In the genomic region with DNA sequence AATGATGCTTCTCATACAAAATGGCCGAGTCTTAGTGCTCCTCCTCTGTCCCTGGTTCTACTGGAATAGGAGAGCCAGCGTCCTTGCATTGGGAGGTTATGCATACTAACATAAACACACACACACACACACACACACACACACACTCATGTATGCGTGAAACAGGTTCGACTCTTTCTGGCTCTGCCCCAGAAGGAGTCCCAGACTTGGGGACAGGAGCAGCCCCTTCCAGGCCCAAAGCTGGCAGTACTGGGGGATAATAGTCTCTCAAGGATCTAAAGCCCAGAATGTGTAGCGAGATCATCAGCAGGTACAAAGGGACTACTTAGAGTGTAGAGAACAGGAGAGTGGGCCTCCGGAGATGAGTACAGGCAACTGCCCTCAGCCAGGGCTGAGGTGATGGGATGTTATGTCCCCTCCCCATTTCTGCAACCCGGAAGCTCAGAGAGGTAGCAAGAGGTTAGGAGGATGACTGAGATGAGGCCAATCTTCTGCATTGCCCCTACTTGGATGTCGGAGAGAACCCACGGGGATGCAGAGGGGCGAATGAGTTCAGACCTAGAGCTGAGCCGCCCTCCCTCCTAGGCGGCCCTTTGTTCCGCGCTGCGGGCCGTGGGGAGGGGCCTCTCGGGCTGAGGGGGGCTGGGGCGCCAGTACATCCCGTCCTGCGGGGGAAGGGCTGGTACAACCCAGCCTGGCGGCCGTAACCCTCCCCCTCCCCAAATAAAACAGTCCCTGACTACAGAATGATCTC, we compare ENCODE assay signal across 8 mouse cellular contexts. TPM values are rescaled to one million over a fixed set of nuclear protein-coding genes. Genes with fewer than 3 reads are reported as not detected.
DNase-seq lines count a peak whose midpoint lies in the region; ATAC-seq lines count a peak whose summit lies in the region.

No protein-coding gene starts in this region.

- no peaks in the 10 kb centered on the region for H3K9me3 ChIP-seq in heart, embryonic 16.5 days (replicated peaks; ENCODE audit: control insufficient read depth, low read length)
- H3K9me3 ChIP-seq in forebrain, embryonic 11.5 days (ENCODE audit: control insufficient read depth, low read length) = no peaks in the 10 kb centered on the region
- H3K9me3 ChIP-seq in liver, embryonic 15.5 days (replicated peaks) = no peaks in the 10 kb centered on the region

- no peak overlapping the region for H3K27ac ChIP-seq in heart, embryonic 16.5 days (ENCODE audit: low read length)
- H3K27ac ChIP-seq in forebrain, embryonic 11.5 days (ENCODE audit: low read depth, low read length) = peak overlapping the region; percentile 37
- no peak overlapping the region for H3K27ac ChIP-seq in liver, embryonic 15.5 days (replicated peaks)

- H3K4me2 ChIP-seq in heart, embryonic 16.5 days (ENCODE audit: low read depth, low read length) = peak overlapping the region; percentile 62
- H3K4me2 ChIP-seq in forebrain, embryonic 11.5 days (ENCODE audit: low read depth, low read length, severe bottlenecking) = peak overlapping the region; percentile 92
- peak overlapping the region; percentile 48; the same call in 1 of the 2 replicates for H3K4me2 ChIP-seq in liver, embryonic 15.5 days

- H3K27me3 ChIP-seq in heart, embryonic 16.5 days (ENCODE audit: control insufficient read depth, insufficient read depth, low read length) = peaks cover 64% of the 10 kb centered on the region
- peaks cover 28% of the 10 kb centered on the region for H3K27me3 ChIP-seq in forebrain, embryonic 11.5 days (ENCODE audit: control insufficient read depth, insufficient read depth, low read length)
- peaks cover 72% of the 10 kb centered on the region for H3K27me3 ChIP-seq in liver, embryonic 15.5 days

- no peak for ATAC-seq in heart, embryonic 16.5 days (replicated peaks; ENCODE audit: extremely low read depth, insufficient read depth, low FRiP score)
- ATAC-seq in forebrain, embryonic 11.5 days (replicated peaks; ENCODE audit: low FRiP score) = peak; percentile 84
- ATAC-seq in liver, embryonic 15.5 days (ENCODE audit: insufficient read depth) = no peak
- no peak for ATAC-seq in CD4-positive, CD25-positive, alpha-beta regulatory T cell, adult 4 months

- no peak overlapping the region for H3K9ac ChIP-seq in heart, embryonic 16.5 days (ENCODE audit: low read length)
- H3K9ac ChIP-seq in forebrain, embryonic 11.5 days (ENCODE audit: low read length) = peak overlapping the region; percentile 54
- H3K9ac ChIP-seq in liver, embryonic 15.5 days = no peak overlapping the region

- 10% methylated on average over 22 of the region's 22 CpGs for WGBS in heart, embryonic 16.5 days
- WGBS in forebrain, embryonic 11.5 days = 7% methylated on average over 22 of the region's 22 CpGs
- 9% methylated on average over 22 of the region's 22 CpGs for WGBS in liver, embryonic 15.5 days (ENCODE audit: insufficient replicate concordance)

- H3K4me3 ChIP-seq in heart, embryonic 16.5 days (ENCODE audit: low read length) = peak overlapping the region; percentile 48; the same call in 1 of the 2 replicates
- peak overlapping the region; percentile 65 for H3K4me3 ChIP-seq in forebrain, embryonic 11.5 days (ENCODE audit: low read depth, low read length)
- no peak overlapping the region for H3K4me3 ChIP-seq in liver, embryonic 15.5 days (replicated peaks)

- no peak for DNase-seq in heart, postnatal 4 days
- DNase-seq in ZHBTc4 (ENCODE audit: low read depth, low spot score) = peak; percentile 19
- peak; percentile 66 for DNase-seq in forebrain, embryonic 11.5 days (ENCODE audit: low spot score)
- no peak for DNase-seq in Muller cell, postnatal 12 days (ENCODE audit: inconsistent ontology term)
- no peak for DNase-seq in adrenal gland, adult (ENCODE audit: inconsistent age in 2 of 2, low spot score in 1 of 2)

- H3K4me1 ChIP-seq in heart, embryonic 16.5 days (ENCODE audit: control insufficient read depth, insufficient read depth, low read length) = no peaks in the 10 kb centered on the region
- peaks cover 3% of the 10 kb centered on the region; the same call in 1 of the 2 replicates for H3K4me1 ChIP-seq in forebrain, embryonic 11.5 days (replicated peaks; ENCODE audit: control insufficient read depth, insufficient read depth, low read length)
- H3K4me1 ChIP-seq in liver, embryonic 15.5 days (replicated peaks) = no peaks in the 10 kb centered on the region

- H3K36me3 ChIP-seq in heart, embryonic 16.5 days (ENCODE audit: control insufficient read depth, insufficient read depth) = no peaks in the 10 kb centered on the region
- no peaks in the 10 kb centered on the region for H3K36me3 ChIP-seq in forebrain, embryonic 11.5 days (ENCODE audit: control insufficient read depth, insufficient read depth, low read length)
- no peaks in the 10 kb centered on the region for H3K36me3 ChIP-seq in liver, embryonic 15.5 days (replicated peaks)

RNA-seq across cellular contexts. Expression of a gene that starts 1.1 kb away (rescaled TPM):
- polyA plus RNA-seq in heart, embryonic 16.5 days (2015; fragmentation: Nextera tagmentation; extraction: Ambion mirVana) = 0.07 and 0.11 TPM in 2 replicates
- under 1 TPM in 1 of 2 experiments, not detected in 1; 0.29 TPM for total RNA-seq in heart, postnatal 4 days (2021)
- 13.6 and 13.9 TPM in 2 replicates for polyA plus RNA-seq in forebrain, embryonic 11.5 days (2014; fragmentation: Nextera tagmentation; extraction: Ambion mirVana)
- polyA plus RNA-seq in liver, embryonic 15.5 days (2015; fragmentation: Nextera tagmentation; extraction: Ambion mirVana) = 0.18 and 0.28 TPM in 2 replicates
- polyA plus RNA-seq in CD4-positive, CD25-positive, alpha-beta regulatory T cell, adult 4 months (2017; shearing (Covaris generic)) = not detected

RNA-seq across cellular contexts. Expression of a gene that starts 22.8 kb away (rescaled TPM):
- 7.1 and 12.4 TPM in 2 replicates for polyA plus RNA-seq in heart, embryonic 16.5 days (2015; fragmentation: Nextera tagmentation; extraction: Ambion mirVana)
- total RNA-seq in heart, postnatal 4 days (2021) = 100 to 1,000 TPM; 460 to 501 TPM
- polyA plus RNA-seq in forebrain, embryonic 11.5 days (2014; fragmentation: Nextera tagmentation; extraction: Ambion mirVana) = 0.47 and 0.55 TPM in 2 replicates
- polyA plus RNA-seq in liver, embryonic 15.5 days (2015; fragmentation: Nextera tagmentation; extraction: Ambion mirVana) = not detected in 2 replicates
- not detected for polyA plus RNA-seq in CD4-positive, CD25-positive, alpha-beta regulatory T cell, adult 4 months (2017; shearing (Covaris generic))

RNA-seq across cellular contexts. Expression of a gene that starts 53.0 kb away (rescaled TPM):
- polyA plus RNA-seq in heart, embryonic 16.5 days (2015; fragmentation: Nextera tagmentation; extraction: Ambion mirVana) = 135 and 154 TPM in 2 replicates
- 10 to 100 TPM; 65.9 to 66.8 TPM for total RNA-seq in heart, postnatal 4 days (2021)
- polyA plus RNA-seq in forebrain, embryonic 11.5 days (2014; fragmentation: Nextera tagmentation; extraction: Ambion mirVana) = 443 and 478 TPM in 2 replicates
- polyA plus RNA-seq in liver, embryonic 15.5 days (2015; fragmentation: Nextera tagmentation; extraction: Ambion mirVana) = 95.8 and 96.4 TPM in 2 replicates
- polyA plus RNA-seq in CD4-positive, CD25-positive, alpha-beta regulatory T cell, adult 4 months (2017; shearing (Covaris generic)) = 100 to 1,000 TPM; 138 to 145 TPM

Comparison
In these comparisons a context has a peak if more than half of its experiments do, and no peak if none do; other contexts are left out.
1. DNase-seq: peak in ZHBTc4 (single experiment) and forebrain, embryonic 11.5 days (single experiment); none in heart, postnatal 4 days (single experiment), Muller cell, postnatal 12 days (single experiment) and adrenal gland, adult (0 of 2).
2. RNA of a gene that starts 1.1 kb away (polyA plus RNA-seq): 13.6 to 13.9 TPM in forebrain, embryonic 11.5 days; 0.18 to 0.28 TPM in liver, embryonic 15.5 days, 0.07 to 0.11 TPM in heart, embryonic 16.5 days and not detected in CD4-positive, CD25-positive, alpha-beta regulatory T cell, adult 4 months; every median in the first group is over 10 times any median in the second.
3. Peak in every context shown above with its lines, with median percentiles within 50 percentile points of each other: H3K4me2 ChIP-seq.